Mouse (Mus musculus) activated CD4-positive, CD25-positive, alpha-beta regulatory T cell, adult 4 months (primary cell): ENCODE results near the gene Fam53b. TPM values are rescaled to one million over a fixed set of nuclear protein-coding genes. Genes with fewer than 3 reads are reported as not detected.
A peak's percentile ranks its signal among the peaks of the same experiment; 100 is the strongest.

Experiments
- ATAC-seq: one replicate; pipeline ENCODE4 v1.8.0; 2017
- polyA plus RNA-seq, 2 experiments: library from polyadenylated mRNA; unstranded; fragments of 100-300 nt; shearing (Covaris generic); gene quantifications; one replicate each; pipeline ENCODE4 v1.2.1; 2017

Fam53b gene
- polyA plus RNA-seq, 2 experiments from 2014 or later, result 78.0 to 82.5 TPM

DNA sequence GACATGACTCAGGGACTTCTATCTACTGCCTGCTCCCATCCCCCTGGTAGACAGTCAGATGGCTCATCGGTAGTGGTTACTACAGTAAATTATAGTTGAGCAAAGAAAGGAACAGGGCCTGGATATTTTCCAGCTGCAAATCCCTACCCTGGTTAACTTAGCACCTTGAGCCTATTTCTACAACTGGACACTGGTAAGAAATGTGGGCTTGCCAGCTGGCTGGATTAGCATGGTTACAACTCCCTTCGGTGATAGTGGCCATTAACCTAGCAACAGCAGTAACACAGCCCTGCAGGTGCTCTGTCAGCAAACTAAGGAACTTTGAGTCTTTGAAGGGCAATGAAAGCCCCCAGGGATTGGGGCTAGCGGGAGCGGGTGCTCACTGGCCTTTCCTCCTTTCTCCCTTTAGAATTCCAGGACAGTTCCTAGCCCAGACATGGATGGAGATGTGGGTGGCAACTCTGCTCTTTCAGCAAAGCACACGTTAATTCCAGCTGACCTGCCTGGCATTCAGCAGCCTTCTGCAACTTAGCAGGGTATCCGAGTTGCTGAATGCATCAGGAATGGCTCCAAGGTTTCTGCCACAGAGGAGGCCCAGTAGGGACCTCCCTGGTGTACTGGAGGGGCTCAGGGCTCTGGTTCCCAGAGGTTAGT is 81.4 kb downstream of the Fam53b start:
- no peak for ATAC-seq

DNA sequence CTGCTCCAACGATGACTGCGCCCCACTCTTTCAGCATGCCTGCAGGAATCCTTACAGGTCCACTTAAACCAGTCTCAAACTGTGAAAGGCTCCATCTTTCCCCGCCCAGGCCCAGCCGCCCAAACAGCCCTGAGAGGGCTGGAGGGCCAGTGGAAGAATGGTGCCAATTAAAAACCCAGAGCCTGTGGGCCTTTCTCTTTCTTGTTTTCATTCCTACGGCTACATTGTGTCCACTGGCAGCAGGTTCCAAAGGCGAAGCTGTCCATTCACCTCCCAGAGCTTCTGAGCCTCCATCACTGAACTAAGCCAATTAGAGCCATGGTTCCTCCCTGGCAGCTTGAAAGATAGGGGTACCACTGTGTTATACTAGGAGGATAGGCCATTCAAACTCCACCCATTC is 82.1 kb downstream of the Fam53b start:
- ATAC-seq, result no peak

DNA sequence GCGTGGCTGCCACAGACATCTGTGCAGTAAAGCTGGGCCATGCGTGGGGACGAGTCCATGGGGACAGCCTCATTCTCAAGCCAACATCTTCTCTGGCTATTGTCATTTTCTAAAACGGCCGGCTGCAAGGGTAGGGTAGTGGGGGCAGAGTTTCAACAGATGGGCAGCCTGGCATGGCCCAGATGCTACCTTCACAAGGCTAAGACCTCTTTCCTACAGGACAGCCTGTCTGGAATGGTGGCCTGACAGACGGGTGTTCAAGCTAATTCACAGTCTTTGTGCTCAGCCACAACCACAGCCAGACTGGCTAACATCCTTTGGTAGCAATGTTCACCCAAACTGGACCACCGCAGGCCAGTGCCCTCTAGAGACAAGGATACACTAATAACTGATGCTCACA is 83.2 kb downstream of the Fam53b start:
- ATAC-seq, result no peak

DNA sequence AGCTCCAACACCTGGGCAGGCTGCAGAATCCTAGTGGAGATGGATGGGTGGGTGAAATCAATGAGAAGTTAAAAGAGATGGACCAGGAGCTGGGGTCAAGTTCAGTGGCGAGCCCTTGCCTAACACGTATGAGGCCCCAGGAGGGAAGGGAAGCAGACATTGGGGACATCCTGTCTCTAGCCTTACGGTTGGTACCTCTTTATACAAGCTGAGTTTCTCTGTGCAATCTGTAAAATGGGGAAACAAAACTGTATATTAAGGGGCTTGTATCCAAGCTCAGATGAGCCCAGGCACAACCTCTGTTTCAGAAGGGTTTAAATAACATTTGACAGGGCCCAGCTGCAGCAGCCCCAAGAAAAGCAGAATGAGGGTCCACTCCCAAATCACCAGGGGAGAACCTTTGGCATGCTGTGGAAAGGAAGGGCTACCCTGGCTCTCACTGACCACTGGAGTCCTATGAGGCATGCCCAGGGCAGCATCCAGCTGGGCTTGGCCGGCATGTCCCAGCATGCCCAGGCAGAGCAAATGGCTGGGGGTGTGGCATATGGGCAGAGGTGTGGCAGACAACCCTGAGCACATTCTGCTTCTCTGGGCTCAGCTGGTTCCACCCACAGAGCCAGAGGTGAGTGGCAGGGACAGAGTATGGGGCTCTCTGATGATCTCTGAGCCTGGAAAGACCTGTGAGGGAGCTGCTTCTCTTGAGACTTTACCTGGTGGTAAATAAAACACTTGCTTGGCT is 84.4 kb downstream of the Fam53b start:
- ATAC-seq, result no peak

DNA sequence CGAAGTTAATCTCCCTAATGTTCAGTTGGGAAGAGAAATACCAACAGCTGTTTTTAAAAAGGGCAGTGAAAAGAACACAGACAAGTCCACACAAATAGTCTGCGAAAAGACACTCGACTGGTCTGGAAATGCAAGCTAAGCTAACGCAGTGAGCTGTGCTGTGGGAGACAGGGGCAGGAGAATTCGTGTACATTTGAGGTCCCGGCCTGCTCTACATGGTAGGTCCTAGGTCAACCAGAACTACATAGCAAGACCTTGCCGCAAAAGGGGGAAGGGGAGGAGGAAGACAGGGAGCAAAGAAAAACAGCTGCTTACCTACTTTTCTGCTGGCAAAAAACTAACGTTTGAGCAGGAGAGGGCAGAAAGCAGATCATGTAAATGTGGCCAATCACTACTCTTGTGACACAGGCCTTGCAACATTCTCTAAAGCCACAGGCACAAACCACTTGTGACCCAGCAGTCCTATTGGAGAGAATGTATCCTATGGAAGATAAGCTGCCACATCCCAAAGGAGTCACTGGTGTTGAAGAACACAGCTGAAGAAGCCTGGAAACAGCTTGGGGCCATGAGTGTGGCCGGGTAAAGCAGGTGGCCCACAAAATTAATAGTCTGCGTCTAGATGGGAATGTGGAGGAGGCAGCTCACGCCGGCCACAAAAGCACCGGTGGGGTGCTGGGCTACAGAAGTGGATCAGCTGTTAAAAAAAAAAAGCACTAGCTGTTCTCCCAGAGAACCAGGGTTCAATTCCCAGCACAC is 87.4 kb downstream of the Fam53b start:
- no peak for ATAC-seq

DNA sequence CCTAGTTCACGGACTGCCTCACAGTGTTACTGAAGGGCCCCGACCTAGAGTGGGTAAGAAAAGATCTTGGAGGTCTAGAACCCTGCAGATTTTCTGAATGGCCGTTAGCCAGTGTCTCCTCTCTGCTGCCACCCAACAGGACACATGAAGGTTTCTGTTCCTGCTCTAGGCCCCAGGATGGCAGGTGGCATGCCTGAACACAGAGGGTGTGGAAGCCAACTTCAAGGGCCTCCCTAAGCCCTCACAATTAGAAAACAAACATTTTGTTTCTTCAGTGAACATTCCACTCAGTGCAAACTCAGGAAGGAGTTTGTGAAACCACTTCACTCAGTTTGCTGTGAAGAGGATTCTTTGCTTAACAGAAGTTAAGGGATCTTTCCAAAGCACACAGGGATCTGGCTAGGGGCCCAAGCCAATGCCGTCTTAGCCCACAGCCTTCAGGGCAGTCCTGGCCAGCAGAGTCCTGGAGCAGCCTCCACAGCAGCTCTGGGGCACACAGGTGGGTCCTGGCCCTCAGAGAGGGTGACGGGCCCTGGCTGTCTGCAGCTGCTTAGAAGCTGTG is 89.1 kb downstream of the Fam53b start:
- no peak for ATAC-seq

DNA sequence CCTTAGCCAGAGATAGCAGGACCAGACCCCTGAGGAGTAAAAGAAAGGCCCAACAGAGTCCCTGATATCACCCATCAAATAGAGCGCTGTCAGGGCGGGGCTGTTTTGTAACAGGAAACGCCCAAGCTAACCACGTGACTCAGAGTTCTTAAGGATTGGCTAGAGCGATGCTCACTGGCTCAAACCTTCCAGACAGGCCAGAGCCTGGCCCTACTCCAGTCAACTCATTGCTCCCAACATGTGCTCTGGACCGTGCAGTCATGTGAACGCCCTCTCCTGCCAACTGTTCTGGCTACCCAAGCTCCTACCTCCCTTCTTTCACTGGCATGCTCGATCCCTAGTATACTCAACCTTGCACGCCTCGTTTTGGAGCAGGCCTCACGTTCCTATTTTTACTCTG is 89.8 kb downstream of the Fam53b start:
- ATAC-seq, result peak; percentile 72

DNA sequence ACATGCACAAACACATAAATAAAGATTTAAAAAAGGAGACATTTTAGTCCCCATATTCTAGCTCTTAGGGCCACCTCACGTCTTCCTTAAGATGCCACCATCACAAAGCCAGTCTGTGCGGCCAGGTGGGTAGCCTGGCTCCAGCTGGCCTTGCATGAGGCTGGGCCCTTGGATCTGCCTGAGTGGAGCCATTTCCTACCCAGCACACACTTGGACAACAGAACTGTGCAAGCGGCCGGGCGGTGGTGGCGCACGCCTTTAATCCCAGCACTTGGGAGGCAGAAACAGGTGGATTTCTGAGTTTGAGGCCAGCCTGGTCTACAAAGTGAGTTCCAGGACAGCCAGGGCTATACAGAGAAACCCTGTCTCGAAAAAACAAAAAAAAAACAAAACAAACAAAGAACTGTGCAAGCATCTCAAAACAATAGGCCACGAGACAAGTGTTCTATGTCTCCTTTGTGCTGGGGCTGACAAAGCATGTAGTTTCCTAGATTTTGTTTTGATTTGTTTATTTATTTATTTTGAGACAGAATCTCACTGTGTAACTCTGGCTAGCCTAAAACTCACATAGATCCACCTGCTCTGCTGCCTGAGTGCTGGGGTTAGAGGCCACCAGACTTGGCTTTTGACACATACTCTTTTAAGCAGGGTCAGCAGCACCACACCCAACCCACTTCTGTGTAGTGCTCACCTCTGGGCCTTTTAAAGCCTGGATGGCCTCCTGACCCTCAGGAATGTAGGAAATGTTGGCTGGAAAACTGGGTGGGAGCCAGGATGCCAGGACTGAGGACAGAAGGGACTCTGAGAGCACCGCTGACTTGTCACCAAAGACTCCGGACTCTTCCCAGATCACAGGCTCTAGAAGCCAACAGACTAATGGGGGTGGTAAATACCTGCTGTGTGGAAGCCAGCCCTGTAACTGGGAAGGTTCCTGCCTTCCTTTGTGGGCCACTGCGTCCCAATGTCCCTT is 91.0 kb downstream of the Fam53b start:
- no peak for ATAC-seq

DNA sequence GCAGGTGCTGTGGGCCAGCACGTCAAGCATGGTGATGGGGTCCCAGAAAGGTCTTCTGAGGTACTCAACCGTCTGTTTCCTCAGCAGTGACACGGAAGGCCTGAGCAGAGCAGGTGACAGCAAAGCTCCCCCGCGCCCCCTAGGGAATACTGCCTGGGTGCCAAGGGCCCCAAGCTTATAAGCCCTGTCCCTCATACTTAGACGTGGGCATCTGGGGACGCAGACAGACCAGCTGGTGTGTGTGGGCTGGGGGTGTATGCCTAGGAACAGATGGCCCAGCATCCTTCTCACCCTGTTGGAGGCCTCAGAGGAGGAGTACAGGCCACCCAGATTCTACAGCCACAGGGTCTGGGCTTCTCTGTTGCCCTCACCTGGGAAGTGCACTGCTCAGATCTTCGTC is 93.1 kb downstream of the Fam53b start:
- ATAC-seq, result no peak

DNA sequence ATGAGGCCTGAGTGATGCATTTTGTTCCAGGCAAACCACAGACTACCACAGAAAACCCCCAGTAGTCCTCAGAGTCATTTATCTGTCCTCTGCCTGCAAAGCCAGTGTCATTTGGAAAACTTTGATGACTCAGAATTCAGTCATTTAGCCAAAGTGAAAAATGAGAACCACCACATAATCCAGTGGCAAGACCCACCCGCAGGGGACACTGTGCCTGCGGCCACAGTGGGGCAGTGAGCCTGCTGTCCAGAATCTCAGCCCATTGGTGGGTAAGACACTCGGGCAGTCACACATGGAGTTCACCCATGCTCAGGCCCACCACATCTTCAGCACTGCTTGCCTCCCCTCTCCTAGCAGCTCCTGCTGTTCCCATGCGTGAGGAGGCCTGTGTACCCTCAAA is 94.1 kb downstream of the Fam53b start:
- ATAC-seq, result no peak

DNA sequence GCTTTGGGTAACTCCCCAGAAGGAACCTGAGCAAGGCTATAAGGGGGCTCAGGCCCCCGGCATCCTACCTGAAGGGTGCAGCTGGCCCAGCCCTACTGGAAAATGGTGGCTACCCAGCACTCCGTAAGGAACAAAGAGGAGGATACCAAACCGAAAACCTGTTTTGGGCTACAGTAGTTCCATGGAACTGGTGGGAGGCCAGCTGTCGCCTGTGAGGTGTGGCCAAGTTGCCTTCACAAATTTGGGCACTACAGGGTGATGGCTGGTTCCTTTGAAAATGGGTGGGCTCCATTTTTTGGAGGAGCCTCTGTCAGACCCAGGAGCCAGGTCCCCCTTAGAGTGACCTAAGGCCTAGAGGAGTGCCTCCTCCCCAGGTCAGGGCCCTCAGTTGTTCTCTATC is 98.4 kb downstream of the Fam53b start:
- no peak for ATAC-seq

DNA sequence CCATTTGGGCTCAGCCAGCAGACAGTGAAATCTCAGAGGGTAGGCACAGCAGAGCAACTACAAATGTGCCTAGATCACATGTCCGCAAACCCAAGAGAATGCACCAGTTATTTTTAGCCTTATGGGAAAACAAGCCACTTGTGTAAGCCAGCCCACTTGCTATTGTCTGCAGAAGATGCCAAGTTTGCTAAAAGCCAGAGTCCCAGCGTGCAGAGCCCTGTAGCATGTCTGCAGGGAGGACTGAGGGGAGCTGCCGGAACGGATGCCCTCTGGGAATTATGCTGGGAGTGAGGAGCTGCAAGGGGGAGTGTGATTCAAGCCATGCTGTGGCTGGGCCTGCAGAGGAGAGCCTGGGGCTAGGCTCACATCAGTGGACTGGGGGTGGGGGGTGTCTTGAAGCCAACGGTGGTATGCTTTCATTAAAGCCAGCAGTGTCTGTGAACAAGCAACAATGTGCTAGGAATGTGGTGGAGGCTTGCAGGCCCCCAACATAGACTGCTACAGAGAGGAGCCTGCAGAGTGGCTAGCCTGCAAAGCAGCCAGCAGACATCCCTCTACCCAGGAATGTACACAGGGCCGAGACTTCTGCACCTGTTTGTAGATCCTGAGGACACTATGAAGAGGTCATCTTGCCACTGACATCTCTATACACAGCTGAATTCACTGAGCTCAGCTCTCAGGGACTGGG is 99.3 kb downstream of the Fam53b start:
- no peak for ATAC-seq

DNA sequence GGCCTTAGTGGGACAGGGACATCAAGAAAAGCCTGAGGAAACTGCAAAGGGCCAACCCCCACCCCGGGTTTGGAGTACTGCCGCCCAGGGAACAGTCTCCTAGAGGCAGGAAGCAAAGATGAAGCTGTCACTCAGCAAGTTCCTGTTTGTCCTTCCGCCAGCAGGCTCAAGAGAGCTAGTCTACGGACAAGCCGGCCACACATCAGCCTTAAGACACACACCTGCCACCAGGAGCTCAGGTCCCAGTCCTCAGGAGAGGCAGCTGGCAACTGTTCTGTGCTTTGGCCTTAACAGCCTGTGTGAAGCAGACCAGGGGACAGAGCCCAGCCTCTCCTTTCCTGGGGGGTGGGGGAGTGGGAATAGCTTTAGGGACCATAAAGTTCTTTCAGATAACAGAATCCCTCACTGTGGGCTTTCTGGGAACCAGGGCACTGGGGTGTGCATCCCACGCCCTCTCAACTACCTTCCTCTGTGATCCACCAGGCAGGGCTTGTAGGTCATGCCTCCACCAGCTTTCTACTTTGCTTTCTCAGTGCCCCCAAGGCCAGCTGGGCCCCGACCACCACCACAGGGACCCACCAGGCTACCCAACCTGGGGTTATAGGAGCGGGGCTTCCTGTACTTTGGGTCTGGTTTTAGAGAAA is 100.1 kb downstream of the Fam53b start:
- no peak for ATAC-seq

DNA sequence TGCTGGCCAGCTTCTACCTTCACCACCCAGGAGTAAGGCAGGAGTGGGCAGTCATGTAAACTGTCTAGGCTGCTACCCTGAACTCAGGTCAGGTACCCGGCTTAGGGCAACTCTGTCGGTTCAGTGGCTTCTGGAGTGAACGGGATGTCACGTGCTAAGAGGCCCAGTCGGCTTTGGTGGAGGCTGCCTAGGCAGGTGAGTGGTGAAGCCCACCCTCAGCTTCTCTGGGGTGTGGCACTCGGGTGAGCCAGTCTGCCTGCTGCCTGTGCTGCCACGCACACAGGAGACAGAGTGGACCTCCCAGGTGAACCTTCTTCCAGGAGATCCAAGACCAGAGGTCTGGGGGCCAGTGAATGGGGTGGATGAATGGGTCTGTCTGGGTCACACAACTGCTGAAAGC is 100.7 kb downstream of the Fam53b start:
- ATAC-seq, result no peak

DNA sequence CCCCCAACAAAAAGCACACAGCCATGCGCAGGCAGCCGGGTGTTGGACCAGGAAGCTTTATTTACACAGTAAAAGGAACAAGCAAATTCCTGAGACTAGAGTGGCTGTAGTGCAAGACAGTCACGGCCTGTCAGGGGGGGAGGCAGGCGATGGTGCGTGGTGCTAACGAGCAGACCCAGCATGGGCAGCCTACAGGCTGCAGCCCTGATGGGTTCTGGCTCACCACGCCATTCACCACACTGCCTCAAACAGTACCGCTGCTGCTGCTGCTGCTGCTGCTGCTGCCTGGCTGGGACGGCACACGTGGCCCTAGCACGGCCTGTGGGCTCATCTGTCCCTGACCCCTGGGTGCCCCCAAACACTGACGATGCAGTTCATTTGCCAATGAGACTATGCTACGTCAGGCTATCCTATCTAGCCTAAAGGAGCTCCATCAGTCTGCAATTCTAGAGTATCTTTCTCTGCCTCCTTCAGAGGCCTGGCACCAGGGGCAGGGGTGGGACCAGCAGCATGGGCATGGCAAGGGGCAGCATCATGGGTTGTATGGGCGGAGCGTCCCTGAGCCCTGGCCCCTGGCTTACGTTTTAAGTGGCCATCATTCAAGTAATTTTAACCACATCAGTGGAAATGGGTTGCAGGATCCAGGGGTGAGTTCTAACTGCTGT is 101.5 kb downstream of the Fam53b start:
- no peak for ATAC-seq

DNA sequence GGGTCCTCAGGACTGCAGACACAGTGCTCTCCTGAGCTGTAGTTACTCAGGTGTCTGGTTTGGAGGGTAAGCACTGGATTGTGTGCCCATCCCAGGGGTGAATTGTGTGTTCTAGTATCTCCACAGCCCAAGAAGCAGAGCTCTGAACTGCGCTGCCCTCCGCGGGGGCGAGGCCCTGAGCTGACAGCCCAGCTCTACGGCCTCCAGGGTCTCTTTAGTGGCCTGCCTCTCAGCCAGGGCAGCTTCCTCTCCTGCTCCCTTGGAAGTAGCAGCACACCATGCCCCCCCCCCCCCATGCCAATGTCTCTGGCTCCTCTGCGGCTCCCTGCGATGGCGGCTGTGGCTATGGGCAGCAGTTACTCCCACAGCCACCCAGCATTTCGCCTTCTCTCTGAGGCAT is 102.1 kb downstream of the Fam53b start:
- ATAC-seq, result no peak

DNA sequence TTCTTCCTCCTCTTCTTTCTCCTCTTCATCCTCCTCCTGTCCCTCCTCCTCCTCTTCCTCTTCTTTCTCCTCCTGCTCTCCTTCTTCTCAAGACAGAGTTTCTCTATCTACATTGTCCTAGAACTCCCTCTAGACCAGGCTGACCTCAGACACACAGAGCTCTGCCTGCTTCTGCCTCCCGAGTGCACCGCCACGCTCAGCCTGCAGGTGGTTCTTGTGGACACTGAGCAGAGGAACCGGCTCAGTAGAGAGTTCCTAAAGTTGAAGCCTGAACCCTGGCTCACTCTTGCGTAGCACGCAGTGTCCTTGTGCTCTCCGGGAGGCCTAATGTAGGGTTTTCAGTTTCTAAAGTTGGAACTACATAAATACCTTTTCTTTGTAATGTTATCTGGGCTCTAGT is 108.6 kb downstream of the Fam53b start:
- ATAC-seq, result peak; percentile 28

DNA sequence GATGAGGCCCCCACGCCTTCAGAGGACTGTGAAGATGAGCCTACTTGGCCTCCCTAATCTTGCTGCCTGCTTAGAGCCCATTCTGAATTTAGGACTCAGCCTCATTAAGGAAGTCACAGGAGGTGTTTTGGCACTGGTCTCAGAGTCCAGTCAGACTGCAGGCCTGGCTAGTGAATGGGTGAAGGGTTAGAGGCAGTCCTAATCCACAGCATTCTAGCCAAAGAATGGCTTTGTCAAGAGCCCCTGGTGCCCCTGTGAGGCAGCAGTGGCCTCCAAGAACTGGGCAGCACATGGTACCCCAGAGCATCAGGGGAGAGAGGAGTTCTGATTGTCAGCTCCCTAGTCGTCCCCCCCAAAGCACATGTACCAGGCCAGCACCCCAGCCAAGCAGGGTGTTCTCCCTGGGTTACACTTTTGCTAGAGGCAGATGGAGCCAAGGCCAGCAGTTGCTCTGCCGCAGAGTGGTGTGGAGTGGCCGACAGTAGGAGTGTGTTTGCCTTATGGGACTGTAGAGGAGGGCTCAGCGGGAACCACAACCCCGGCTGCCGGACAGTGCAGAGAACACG is 109.3 kb downstream of the Fam53b start:
- ATAC-seq, result no peak

DNA sequence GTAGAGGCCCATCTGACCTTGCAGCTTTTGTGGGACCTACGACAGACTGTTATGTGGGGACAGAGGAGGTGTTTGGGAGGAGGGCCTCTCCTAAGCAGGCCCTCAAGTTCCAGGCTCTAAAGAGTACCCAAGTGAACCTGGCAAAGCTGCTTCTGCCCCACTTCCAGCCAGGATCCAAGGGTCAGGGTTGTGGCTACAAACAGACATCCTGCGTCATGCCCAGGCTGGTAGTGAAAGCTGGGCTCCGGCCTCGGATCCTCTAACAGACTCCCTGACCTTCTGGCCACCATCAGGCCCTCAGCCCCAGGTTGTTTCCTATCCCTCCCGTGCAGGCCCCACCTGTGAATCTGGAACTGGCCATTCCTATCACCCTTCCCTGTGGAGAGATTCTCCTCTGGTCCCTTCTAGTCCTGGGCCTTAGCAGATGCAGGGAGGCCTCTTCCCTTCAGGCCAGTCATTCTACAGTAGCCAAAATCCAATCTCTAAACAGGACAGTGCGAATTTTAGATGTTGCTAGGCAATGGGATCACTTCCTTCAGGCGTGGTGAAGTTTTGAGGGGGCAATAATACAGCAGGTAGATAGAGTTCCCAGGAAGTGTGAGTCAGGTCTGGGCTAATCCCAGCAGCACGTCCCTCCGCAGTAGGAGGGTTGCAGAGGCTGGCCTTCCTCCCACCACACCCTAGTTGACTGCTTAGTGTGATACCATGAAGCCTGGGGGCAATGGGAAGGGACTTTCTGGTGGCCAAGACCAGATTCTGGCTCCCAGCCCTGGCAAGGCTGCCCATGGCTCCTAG is 110.0 kb downstream of the Fam53b start:
- ATAC-seq, result no peak
